Mouse (Mus musculus) spleen, adult 10 weeks (tissue): ENCODE measurements around the gene Rnf181. TPM values are rescaled to one million over a fixed set of nuclear protein-coding genes. Genes with fewer than 3 reads are reported as not detected.

Experiments
- polyA plus RNA-seq: library from polyadenylated mRNA; stranded (reverse); fragments of 350-450 nt; fragmentation: Illumina TruSeq; extraction: RNeasy Lipid Tissue Mini Kit (QIAGEN cat#74804); gene quantifications from one replicate; pipeline ENCODE4 v1.2.3, GENCODE M21; 2015; ENCODE audit warnings: low replicate concordance; ENCODE audit not compliant: insufficient read depth

The Rnf181 gene
- 188 TPM for polyA plus RNA-seq

DNA sequence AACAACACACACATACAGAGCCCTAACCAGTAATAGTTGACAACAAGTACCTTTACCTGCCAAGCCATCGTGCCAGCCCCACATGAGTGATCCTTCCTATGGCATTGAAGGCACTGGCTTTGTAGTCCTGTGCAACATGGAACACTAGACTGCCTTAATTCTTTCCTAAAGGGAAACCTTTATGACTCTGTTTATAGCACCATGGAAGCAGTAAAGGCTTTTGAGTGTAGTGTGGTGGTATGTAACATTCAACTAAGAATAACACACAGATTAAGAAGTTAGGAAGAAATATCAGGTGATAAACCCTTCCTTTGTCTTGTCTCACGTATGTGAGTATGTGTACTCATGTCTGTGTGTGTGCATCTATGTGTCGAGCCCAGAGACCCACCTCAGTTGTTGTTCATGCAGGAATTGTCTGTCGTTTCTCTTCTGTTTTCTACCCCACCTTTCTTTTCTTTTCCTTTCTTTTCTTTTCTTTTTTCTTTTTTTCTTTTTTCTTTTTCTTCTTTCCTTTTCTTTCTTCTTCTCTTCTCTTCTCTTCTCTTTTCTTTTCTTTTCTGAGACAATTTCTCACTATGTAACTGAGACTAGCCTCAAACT lies at the start of gene Rnf181:
Gene Rnf181, minus strand, starts transcription at position 113 of the 600 bp plus-strand sequence.

DNA sequence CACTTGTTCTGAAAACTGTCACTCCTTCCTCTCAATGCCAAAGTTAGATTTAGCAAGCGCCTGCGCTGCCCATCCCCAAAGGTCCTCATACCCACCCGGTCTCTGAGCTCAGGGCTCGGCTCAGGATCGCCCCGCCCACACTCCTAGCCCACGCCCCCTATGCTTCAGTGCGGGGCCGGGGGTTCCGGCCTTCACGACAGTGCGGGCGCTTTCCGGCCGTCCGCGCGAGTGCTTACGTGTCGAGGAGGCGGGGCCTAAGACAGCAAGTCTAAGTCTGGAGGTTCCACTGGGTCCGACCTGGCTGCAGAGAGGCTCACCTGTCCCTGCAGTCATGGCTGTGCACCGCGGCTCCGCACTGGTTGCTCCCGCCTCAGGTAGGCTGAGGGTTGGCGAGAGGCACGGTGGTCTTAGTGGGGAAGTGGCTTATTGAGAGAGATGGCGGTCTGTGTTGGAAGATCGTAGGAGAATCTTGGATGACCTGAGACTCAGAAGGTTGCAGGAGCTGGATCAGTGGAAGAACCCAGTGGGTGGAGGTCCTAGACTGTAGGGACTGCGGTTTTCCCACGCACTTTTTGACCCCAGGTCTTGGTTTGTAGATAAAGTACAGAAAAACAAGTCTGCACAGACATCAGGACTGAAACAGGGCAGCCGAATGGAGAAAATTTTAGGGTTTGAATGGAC lies 47.5 kb upstream of the Rnf181 start, which contains the start of gene Ggcx:
Gene Ggcx, plus strand, starts transcription at position 233 of the 681 bp plus-strand sequence.

DNA sequence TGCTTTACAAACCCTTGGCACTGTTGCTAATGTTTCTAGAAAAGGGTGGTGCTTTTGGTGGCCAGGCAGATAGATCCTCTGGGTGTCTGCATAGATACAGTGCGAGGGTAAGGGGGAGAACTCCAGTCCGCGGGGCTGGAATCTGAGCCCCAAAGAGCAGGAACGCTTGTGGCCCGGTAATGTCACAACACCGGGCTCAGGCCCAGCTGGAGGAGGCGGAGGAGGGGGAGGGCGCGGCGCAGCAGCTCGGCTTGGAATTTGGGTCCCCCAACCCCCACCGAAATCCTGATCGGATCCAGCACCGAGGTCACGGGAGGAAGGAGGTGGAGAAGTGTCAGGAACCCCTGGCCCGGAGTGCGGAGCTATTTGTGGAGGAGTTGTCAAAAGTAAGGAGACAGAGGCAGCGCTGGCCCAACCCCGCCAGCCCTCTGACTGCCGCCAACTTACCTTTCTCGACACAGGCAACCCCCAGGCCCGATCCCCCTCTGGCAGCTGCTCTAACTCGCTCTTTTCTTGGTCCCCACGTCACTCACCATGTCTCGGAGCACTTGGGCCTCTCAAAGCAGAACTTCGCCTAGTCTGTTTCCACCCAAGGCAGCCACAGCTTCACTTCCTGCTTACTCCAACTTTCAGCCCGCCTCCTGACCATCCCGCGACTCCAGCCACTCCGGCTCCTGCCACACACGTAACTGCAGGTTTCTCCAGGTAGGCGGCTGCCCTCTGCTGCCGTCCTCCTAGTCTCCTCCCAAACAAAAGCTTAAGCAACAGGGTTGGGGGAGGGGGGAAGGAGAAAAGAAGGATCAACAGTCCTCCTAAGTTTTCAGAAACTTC lies 23.4 kb upstream of the Rnf181 start, which contains the start of gene Vamp8:
Gene Vamp8, minus strand, starts transcription at position 763 of the 831 bp plus-strand sequence.

DNA sequence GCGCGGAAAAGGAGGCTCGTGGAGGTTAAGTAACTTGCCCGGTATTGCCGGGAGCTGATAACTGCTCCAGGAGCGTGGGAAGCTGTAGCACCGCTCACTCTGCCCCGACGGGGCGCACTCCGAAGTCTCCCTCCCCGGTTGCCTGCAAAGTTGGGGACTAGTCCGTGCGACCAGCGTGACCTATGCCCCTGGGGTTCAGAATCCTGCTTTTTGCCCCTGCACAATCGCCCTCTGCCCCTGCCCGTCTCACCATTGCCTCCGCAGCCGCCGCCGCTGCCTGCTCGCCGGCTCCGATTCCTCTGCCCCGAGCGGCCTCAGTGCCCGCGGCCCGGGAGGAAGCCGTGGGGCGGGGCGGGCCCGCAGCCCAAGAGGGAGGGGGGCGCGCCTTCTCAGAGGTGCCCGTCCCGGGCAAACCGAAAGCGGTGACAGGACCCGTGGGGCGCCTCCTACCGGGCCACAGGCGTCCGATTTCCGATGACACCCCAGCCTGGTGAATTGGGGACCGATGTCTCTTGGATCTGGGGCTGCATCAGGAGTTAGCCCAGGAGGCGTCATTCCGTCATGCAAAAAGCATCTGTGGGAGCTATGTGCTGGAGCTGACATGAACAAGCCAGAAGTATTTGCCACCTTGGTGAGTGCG lies 13.5 kb upstream of the Rnf181 start, which contains the start of gene Vamp5:
Gene Vamp5, minus strand, starts transcription at position 338 of the 640 bp plus-strand sequence.

DNA sequence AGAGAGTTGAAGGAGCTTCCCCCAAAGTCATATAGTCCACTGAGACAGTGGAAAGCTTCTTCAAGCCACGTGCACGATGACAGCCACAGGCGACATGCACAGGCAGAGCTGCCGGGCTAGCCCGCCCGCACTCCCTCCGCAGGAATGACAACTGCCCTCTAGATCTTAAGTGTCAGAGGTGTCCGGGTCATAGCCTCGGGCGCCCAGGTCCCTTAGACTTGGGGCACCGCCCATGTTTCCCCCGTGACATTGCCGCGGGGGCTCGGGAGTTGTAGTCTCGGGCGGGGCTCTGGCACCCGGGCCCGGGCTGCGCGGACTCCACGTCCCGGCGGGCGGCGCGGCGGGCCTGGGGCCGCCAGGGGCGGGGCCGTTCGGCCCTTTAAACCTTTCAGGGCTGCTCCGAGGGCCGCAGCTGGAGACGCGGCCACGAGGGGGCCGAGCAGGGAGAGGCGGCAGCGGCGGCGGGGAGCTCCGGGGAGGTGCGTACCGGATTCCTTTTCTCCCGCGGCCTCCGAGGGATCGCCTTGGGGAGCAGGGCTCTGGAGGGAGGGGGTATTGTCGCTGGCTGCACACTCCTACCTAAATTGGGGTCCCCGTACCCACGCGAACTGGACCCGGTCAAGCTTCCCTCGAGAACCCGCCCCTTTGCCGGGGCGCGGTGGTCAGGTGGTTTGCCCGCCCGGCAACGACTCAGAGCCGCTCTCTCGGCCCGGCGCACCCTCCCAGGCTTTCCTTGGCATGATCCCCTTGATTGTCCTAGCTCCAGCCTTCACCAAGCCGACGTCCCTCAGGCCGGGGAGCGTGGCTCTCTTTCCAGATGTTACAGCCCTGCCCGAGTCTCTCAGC lies 11.5 kb downstream of the Rnf181 start, which contains the start of gene Tmem150a:
Gene Tmem150a, plus strand, starts transcription at position 382 of the 846 bp plus-strand sequence.

DNA sequence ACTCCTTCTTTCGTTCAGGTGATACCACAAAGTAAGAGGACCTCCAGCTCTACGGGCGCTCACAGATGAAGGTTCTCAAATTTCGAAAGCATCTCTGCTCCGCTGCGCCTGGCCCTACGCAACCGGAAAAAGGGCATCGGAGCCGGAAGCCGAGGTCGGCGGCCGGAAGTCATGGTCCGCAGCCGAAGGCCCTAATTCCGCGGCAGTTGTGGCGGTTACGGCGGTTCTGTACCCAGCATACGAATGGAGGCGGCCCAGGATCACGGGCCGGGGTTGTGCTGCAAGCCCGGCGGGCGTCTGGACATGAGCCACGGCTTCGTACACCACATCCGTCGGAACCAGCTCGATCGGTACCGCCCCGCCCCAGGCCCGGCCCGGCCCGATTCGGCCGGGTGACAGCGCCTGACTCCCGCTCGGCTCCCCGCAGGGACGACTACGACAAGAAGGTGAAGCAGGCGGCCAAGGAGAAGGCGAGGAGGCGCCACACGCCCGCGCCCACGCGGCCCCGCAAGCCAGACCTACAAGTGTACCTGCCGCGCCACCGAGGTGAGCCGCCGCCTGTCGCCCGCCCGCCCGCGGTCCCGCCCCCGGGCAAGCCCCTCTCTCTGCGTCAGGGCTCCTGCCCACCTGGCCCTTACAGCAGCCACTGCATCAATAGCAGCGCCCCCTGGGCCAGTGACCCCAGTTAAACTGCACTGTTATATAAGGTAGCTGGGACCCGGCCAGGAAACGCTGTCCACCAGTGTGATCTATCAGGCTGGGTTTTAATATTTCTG lies 19.4 kb downstream of the Rnf181 start, which contains the start of gene 0610030E20Rik:
Gene 0610030E20Rik, plus strand, starts transcription at position 152 of the 776 bp plus-strand sequence.

DNA sequence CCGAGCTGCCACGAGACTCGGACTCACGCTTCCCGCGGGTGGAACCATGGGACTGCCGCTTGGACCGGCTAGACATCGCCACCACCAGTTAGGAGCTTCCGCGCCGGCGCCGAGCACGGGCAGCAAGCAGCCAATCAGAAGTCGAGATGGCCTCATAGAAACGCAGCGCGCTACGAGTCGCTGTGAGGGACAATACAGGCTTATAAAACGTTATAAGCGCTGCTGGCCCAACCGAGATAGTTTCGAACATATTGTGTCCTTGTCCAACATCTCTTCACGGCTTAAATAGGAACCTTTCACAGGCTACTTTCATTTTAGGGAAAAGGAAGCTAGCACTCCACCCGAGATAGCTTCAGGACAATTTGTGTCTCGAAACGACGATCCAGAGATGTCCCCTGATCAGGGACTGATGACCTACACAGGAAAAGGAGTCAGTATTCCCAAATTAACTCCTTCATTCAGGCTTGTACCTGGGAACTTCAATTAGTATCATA lies 21.6 kb downstream of the Rnf181 start, which contains the start of gene Usp39:
Gene Usp39, minus strand, starts transcription at position 111 of the 494 bp plus-strand sequence.

Other genes starting within 250 kb of the Rnf181 start
- 2.0 TPM for gene Atoh8, start 131.4 kb downstream of the Rnf181 start, polyA plus RNA-seq
- not detected for gene Sftpb, start 62.3 kb downstream of the Rnf181 start, polyA plus RNA-seq
- gene Usp39, start 21.8 kb downstream of the Rnf181 start, polyA plus RNA-seq, result 41.6 TPM
- gene 0610030E20Rik, start 19.6 kb downstream of the Rnf181 start, polyA plus RNA-seq, result 79.0 TPM
- 5.1 TPM for gene Tmem150a, start 11.5 kb downstream of the Rnf181 start, polyA plus RNA-seq
- gene Vamp5, start 13.5 kb upstream of the Rnf181 start, polyA plus RNA-seq, result 41.5 TPM
- gene Vamp8, start 23.7 kb upstream of the Rnf181 start, polyA plus RNA-seq, result 177 TPM
- gene Ggcx, start 47.4 kb upstream of the Rnf181 start, polyA plus RNA-seq, result 17.5 TPM
- 337 TPM for gene Mat2a, start 72.6 kb upstream of the Rnf181 start, polyA plus RNA-seq
- gene Sh2d6, start 154.8 kb upstream of the Rnf181 start, polyA plus RNA-seq, result not detected
- gene Capg, start 177.4 kb upstream of the Rnf181 start, polyA plus RNA-seq, result 95.7 TPM
- gene Elmod3, start 231.5 kb upstream of the Rnf181 start, polyA plus RNA-seq, result 14.5 TPM
- gene Retsat, start 231.5 kb upstream of the Rnf181 start, polyA plus RNA-seq, result 3.6 TPM